ENCODE assay signal across 28 mouse cellular contexts in genomic region chr9:63391307-63391706, GRCm38 (mm10). TPM values are rescaled to one million over a fixed set of nuclear protein-coding genes. Genes with fewer than 3 reads are reported as not detected.
A peak's percentile ranks its signal among the peaks of the same experiment; 100 is the strongest.
DNase-seq lines count a peak whose midpoint lies in the region; ATAC-seq and TF ChIP-seq lines count a peak whose summit lies in the region.
"Had no signal": no experiment of that assay in that cellular context is flagged by ENCODE, and none has a peak within 500 bp of the region (broad histone marks: within the 10 kb centered on the region; RNA-seq: fewer than 3 reads in every experiment).

No protein-coding gene starts in this region.

- no peak for ATAC-seq in kidney, embryonic 16.5 days (ENCODE audit: low FRiP score, low TSS enrichment)
- ATAC-seq in kidney, embryonic 14.5 days (ENCODE audit: low FRiP score, low TSS enrichment): no peak
- ATAC-seq: forebrain, embryonic 15.5 days; hindbrain, embryonic 16.5 days had no signal

- DNase-seq in kidney, adult 2 months: peak; percentile 85
- DNase-seq in kidney, postnatal 10 days: peak; percentile 30
- DNase-seq in kidney, postnatal 25 days: peak; percentile 43 to 60
- DNase-seq in left cerebral cortex, adult 18-20 months (ENCODE audit: low spot score in 2 of 2): no peak
- DNase-seq: adrenal gland, adult 2 months; adrenal gland, postnatal 14 days; B cell, adult 2 months; cerebellum, adult 11 months; cerebellum, adult 2 months; cerebellum, adult 9-11 months; cerebellum, postnatal 25 days; embryo, embryonic 11 days; gastrocnemius, postnatal 25 days; heart, adult 18-20 months; heart, postnatal 10 days; heart, postnatal 36 days had no signal

- H3K4me2 ChIP-seq in kidney, embryonic 16.5 days (replicated peaks; ENCODE audit: low read depth, low read length): no peak overlapping the region
- no peak overlapping the region for H3K4me2 ChIP-seq in kidney, embryonic 14.5 days (replicated peaks; ENCODE audit: low read depth, low read length)
- H3K4me2 ChIP-seq: embryonic facial prominence, embryonic 13.5 days; forebrain, embryonic 12.5 days; forebrain, embryonic 15.5 days; heart, embryonic 12.5 days; heart, embryonic 15.5 days; hindbrain, embryonic 13.5 days had no signal

- H3K36me3 ChIP-seq in kidney, adult 2 months (ENCODE audit: control insufficient read depth, insufficient read depth, low read length): no peaks in the 10 kb centered on the region
- no peaks in the 10 kb centered on the region for H3K36me3 ChIP-seq in kidney, embryonic 16.5 days (ENCODE audit: insufficient read depth, low read length)
- H3K36me3 ChIP-seq in kidney, embryonic 14.5 days (ENCODE audit: control insufficient read depth, insufficient read depth, low read length): no peaks in the 10 kb centered on the region
- H3K36me3 ChIP-seq: embryonic facial prominence, embryonic 10.5 days; embryonic facial prominence, embryonic 13.5 days; forebrain, embryonic 12.5 days; forebrain, embryonic 15.5 days; heart, embryonic 12.5 days; heart, embryonic 15.5 days; hindbrain, embryonic 10.5 days; hindbrain, embryonic 13.5 days had no signal

- no peaks in the 10 kb centered on the region for H3K9me3 ChIP-seq in kidney, embryonic 16.5 days (ENCODE audit: low read length)
- no peaks in the 10 kb centered on the region for H3K9me3 ChIP-seq in kidney, embryonic 14.5 days (ENCODE audit: control insufficient read depth, low read length)
- H3K9me3 ChIP-seq: embryonic facial prominence, embryonic 10.5 days; embryonic facial prominence, embryonic 13.5 days; forebrain, embryonic 12.5 days; forebrain, embryonic 15.5 days; heart, embryonic 12.5 days; heart, embryonic 15.5 days; hindbrain, embryonic 10.5 days; hindbrain, embryonic 13.5 days had no signal

- 56% methylated on average over 2 of the region's 2 CpGs for WGBS in kidney, adult 2 months
- WGBS in kidney, embryonic 16.5 days: 67% methylated on average over 2 of the region's 2 CpGs
- WGBS in kidney, embryonic 14.5 days: 72% methylated on average over 2 of the region's 2 CpGs

- H3K27ac ChIP-seq in kidney, adult 2 months (ENCODE audit: insufficient read depth, low read depth, low read length): no peak overlapping the region
- no peak overlapping the region for H3K27ac ChIP-seq in kidney, embryonic 16.5 days (ENCODE audit: low read length)
- H3K27ac ChIP-seq in kidney, embryonic 14.5 days (ENCODE audit: low read depth, low read length): no peak overlapping the region
- H3K27ac ChIP-seq: embryonic facial prominence, embryonic 10.5 days; embryonic facial prominence, embryonic 13.5 days; forebrain, embryonic 12.5 days; forebrain, embryonic 15.5 days; heart, embryonic 15.5 days; hindbrain, embryonic 10.5 days; hindbrain, embryonic 13.5 days had no signal

- no peak for TF ChIP-seq CTCF in kidney, adult 2 months (conservative IDR thresholded peaks at IDR 0.05; ENCODE audit: insufficient read depth, insufficient read length, low read depth, low read length)

- H3K9ac ChIP-seq in kidney, embryonic 16.5 days (replicated peaks; ENCODE audit: low read length): no peak overlapping the region
- H3K9ac ChIP-seq in kidney, embryonic 14.5 days (ENCODE audit: low read depth, low read length): no peak overlapping the region
- H3K9ac ChIP-seq: embryonic facial prominence, embryonic 13.5 days; forebrain, embryonic 12.5 days; forebrain, embryonic 15.5 days; heart, embryonic 12.5 days; heart, embryonic 15.5 days; hindbrain, embryonic 13.5 days had no signal

- TF ChIP-seq POLR2A in kidney, adult 2 months (IDR thresholded peaks at IDR 0.05; ENCODE audit: low read depth, low read length): peak; percentile 8

- H3K27me3 ChIP-seq in kidney, adult 2 months (replicated peaks; ENCODE audit: control insufficient read depth, insufficient read depth, low read length): no peaks in the 10 kb centered on the region
- no peaks in the 10 kb centered on the region for H3K27me3 ChIP-seq in kidney, embryonic 16.5 days (ENCODE audit: insufficient read depth, low read length)
- H3K27me3 ChIP-seq in kidney, embryonic 14.5 days (ENCODE audit: control insufficient read depth, insufficient read depth, low read length): no peaks in the 10 kb centered on the region
- H3K27me3 ChIP-seq: embryonic facial prominence, embryonic 13.5 days; forebrain, embryonic 12.5 days; forebrain, embryonic 15.5 days; heart, embryonic 12.5 days; heart, embryonic 15.5 days; hindbrain, embryonic 13.5 days had no signal

- no peak overlapping the region for H3K4me3 ChIP-seq in kidney, adult 2 months (ENCODE audit: insufficient read depth, low read depth, low read length)
- H3K4me3 ChIP-seq in kidney, embryonic 16.5 days (ENCODE audit: low read length): no peak overlapping the region
- no peak overlapping the region for H3K4me3 ChIP-seq in kidney, embryonic 14.5 days (ENCODE audit: low read length)
- H3K4me3 ChIP-seq: embryonic facial prominence, embryonic 10.5 days; embryonic facial prominence, embryonic 13.5 days; erythroblast, embryonic 14.5 days; forebrain, embryonic 12.5 days; forebrain, embryonic 15.5 days; heart, embryonic 12.5 days; heart, embryonic 15.5 days; hindbrain, embryonic 10.5 days; hindbrain, embryonic 13.5 days had no signal

- peaks cover 5% of the 10 kb centered on the region; the same call in 1 of the 2 replicates for H3K4me1 ChIP-seq in kidney, adult 2 months (ENCODE audit: control insufficient read depth, insufficient read depth, low read length)
- H3K4me1 ChIP-seq in kidney, embryonic 16.5 days (ENCODE audit: insufficient read depth, low read length): no peaks in the 10 kb centered on the region
- H3K4me1 ChIP-seq in kidney, embryonic 14.5 days (ENCODE audit: control insufficient read depth, insufficient read depth, low read length): no peaks in the 10 kb centered on the region
- H3K4me1 ChIP-seq: embryonic facial prominence, embryonic 13.5 days; forebrain, embryonic 12.5 days had no signal

RNA-seq across cellular contexts. Expression of gene 2300009A05Rik, which starts 7.7 kb away (rescaled TPM):
- 81.2 and 111 TPM in 2 replicates for polyA plus RNA-seq in kidney, adult 2 months (2012; rRNA removed)
- polyA plus RNA-seq in kidney, embryonic 16.5 days (2015; fragmentation: Nextera tagmentation; extraction: Ambion mirVana): 63.2 and 66.9 TPM in 2 replicates
- 55.1 and 56.4 TPM in 2 replicates for polyA plus RNA-seq in kidney, embryonic 14.5 days (2014; fragmentation: Nextera tagmentation; extraction: Ambion mirVana)
- total RNA-seq in left cerebral cortex, adult 18-20 months (2021): 10 to 100 TPM; 22.6 to 24.2 TPM

RNA-seq across cellular contexts. Expression of gene Map2k5, which starts 13.6 kb away (rescaled TPM):
- polyA plus RNA-seq in kidney, adult 2 months (2012; rRNA removed): 34.3 and 38.9 TPM in 2 replicates
- polyA plus RNA-seq in kidney, embryonic 16.5 days (2015; fragmentation: Nextera tagmentation; extraction: Ambion mirVana): 38.4 and 39.5 TPM in 2 replicates
- 35.3 and 40.3 TPM in 2 replicates for polyA plus RNA-seq in kidney, embryonic 14.5 days (2014; fragmentation: Nextera tagmentation; extraction: Ambion mirVana)
- total RNA-seq in left cerebral cortex, adult 18-20 months (2021): 10 to 100 TPM; 31.6 to 34.0 TPM

Comparison
In these comparisons a context has a peak if more than half of its experiments do, and no peak if none do; other contexts are left out.
1. DNase-seq: peak in kidney, adult 2 months (single experiment), kidney, postnatal 10 days (single experiment) and kidney, postnatal 25 days (2 of 2); none in left cerebral cortex, adult 18-20 months (0 of 2).